Comparison of ENCODE assay signal across 8 mouse cellular contexts in genomic region chr19:58762848-58763541, GRCm38 (mm10). TPM values are rescaled to one million over a fixed set of nuclear protein-coding genes. Genes with fewer than 3 reads are reported as not detected.
DNase-seq lines count a peak whose midpoint lies in the region; ATAC-seq lines count a peak whose summit lies in the region.

No protein-coding gene starts in this region.

- peaks cover 9% of the 10 kb centered on the region; the same call in 1 of the 2 replicates for H3K4me1 ChIP-seq in intestine, embryonic 14.5 days (replicated peaks; ENCODE audit: control insufficient read depth, insufficient read depth, low read length)

- no peaks in the 10 kb centered on the region for H3K9me3 ChIP-seq in intestine, embryonic 14.5 days (ENCODE audit: control insufficient read depth, low read length)

- ATAC-seq in intestine, embryonic 14.5 days (replicated peaks; ENCODE audit: low FRiP score, low TSS enrichment, low read depth) = peak; percentile 67; the same call in 1 of the 2 replicates
- ATAC-seq in megakaryocyte, adult 5-6 weeks (ENCODE audit: poor library complexity, severe bottlenecking) = peak; percentile 38; the same call in 1 of the 2 replicates

- no peaks in the 10 kb centered on the region for H3K36me3 ChIP-seq in intestine, embryonic 14.5 days (ENCODE audit: control insufficient read depth, insufficient read depth, low read length)

- no peak overlapping the region for H3K4me3 ChIP-seq in intestine, embryonic 14.5 days (ENCODE audit: low read depth, low read length)

- DNase-seq in Muller cell, postnatal 12 days (ENCODE audit: inconsistent ontology term) = peak; percentile 59
- DNase-seq in cerebellum, postnatal 4 days (ENCODE audit: low spot score in 2 of 2) = peak; percentile 56 to 72
- DNase-seq in gastrocnemius, postnatal 14 days = peak; percentile 74
- DNase-seq in intestine, embryonic 14.5 days (ENCODE audit: low spot score) = peak; percentile 77
- peak; percentile 30 to 51 for DNase-seq in left cerebral cortex, adult 8-10 months (ENCODE audit: low spot score in 2 of 2)
- peak; percentile 49 to 63 for DNase-seq in right cerebral cortex, postnatal 36 days (ENCODE audit: low spot score in 2 of 2)
- no peak for DNase-seq in T-cell, adult 2 months (ENCODE audit: low spot score)

- 10% methylated on average over 12 of the region's 12 CpGs for WGBS in intestine, embryonic 14.5 days

- no peaks in the 10 kb centered on the region for H3K27me3 ChIP-seq in intestine, embryonic 14.5 days (replicated peaks; ENCODE audit: control insufficient read depth, insufficient read depth, low read length)

- no peak overlapping the region for H3K4me2 ChIP-seq in intestine, embryonic 14.5 days (ENCODE audit: low read length)

- H3K9ac ChIP-seq in intestine, embryonic 14.5 days (ENCODE audit: low read length) = no peak overlapping the region

- intact Hi-C loops in gastrocnemius, postnatal 14 days (cut with DNase I; ENCODE audit: low total_unique reads) = no loop called here

- no peak overlapping the region for H3K27ac ChIP-seq in intestine, embryonic 14.5 days (ENCODE audit: low read depth)

RNA-seq across cellular contexts. Expression of gene Pnliprp2, which starts 3.5 kb away (rescaled TPM):
- total RNA-seq in gastrocnemius, postnatal 14 days (2021) = not detected
- 2.8 and 4.4 TPM in 2 replicates for polyA plus RNA-seq in intestine, embryonic 14.5 days (2014; fragmentation: Nextera tagmentation; extraction: Ambion mirVana)
- not detected for total RNA-seq in left cerebral cortex, adult 8-10 months (2022)
- not detected in 2 replicates for total RNA-seq in megakaryocyte, adult 5-6 weeks (2015)
- total RNA-seq in megakaryocyte, adult 5-6 weeks (2017) = not detected in 2 replicates

RNA-seq across cellular contexts. Expression of gene 1700019N19Rik, which starts 31.3 kb away (rescaled TPM):
- not detected for total RNA-seq in gastrocnemius, postnatal 14 days (2021)
- polyA plus RNA-seq in intestine, embryonic 14.5 days (2014; fragmentation: Nextera tagmentation; extraction: Ambion mirVana) = not detected in 2 replicates
- total RNA-seq in left cerebral cortex, adult 8-10 months (2022) = under 1 TPM in 2 of 4 experiments, not detected in 2; 0.34 to 0.53 TPM
- total RNA-seq in megakaryocyte, adult 5-6 weeks (2015) = not detected in 2 replicates
- total RNA-seq in megakaryocyte, adult 5-6 weeks (2017) = not detected in 2 replicates

RNA-seq across cellular contexts. Expression of gene Pnliprp1, which starts 34.3 kb away (rescaled TPM):
- not detected for total RNA-seq in gastrocnemius, postnatal 14 days (2021)
- polyA plus RNA-seq in intestine, embryonic 14.5 days (2014; fragmentation: Nextera tagmentation; extraction: Ambion mirVana) = 2.1 and 471 TPM in 2 replicates
- total RNA-seq in left cerebral cortex, adult 8-10 months (2022) = not detected
- total RNA-seq in megakaryocyte, adult 5-6 weeks (2015) = not detected in 2 replicates
- total RNA-seq in megakaryocyte, adult 5-6 weeks (2017) = not detected in 2 replicates
